Mouse (Mus musculus) c-Kit-positive CD71-positive TER-119-positive erythroid progenitor cells, embryonic 14.5 days (primary cell): ENCODE measurements at regions not wholly inside any gene's neighbourhood (a gene's known extent, or its start where the extent isn't known, plus 50 kb on each side); places are given as distances from the start of the nearest gene placed in this dataset.

ENCODE experiments used
- DNase-seq: peaks from one replicate; pipeline ENCODE4 v3.0.0-alpha.2; 2013; ENCODE audit warnings: low spot score

- DNase-seq = no peak
Measured at GRCm38 (mm10) chr1:169332165-169332564, 199.1 kb downstream of the Nuf2 start.

GRCm38 (mm10) chr1:169313241-169313640, 218.0 kb downstream of the Nuf2 start:
- DNase-seq = no peak

GRCm38 (mm10) chr1:169283440-169283839, 247.8 kb downstream of the Nuf2 start:
- no peak for DNase-seq

- no peak for DNase-seq
Measured at GRCm38 (mm10) chr1:169270750-169271149, 260.5 kb downstream of the Nuf2 start.

GRCm38 (mm10) chr1:169263984-169264660, 267.1 kb downstream of the Nuf2 start:
- no peak for DNase-seq

- DNase-seq = no peak
Measured at GRCm38 (mm10) chr1:169254250-169254937, 276.9 kb downstream of the Nuf2 start.

GRCm38 (mm10) chr1:169252189-169252588, 279.1 kb downstream of the Nuf2 start:
- DNase-seq = no peak

- DNase-seq = no peak
Measured at GRCm38 (mm10) chr1:169249021-169249420, 282.2 kb downstream of the Nuf2 start.

GRCm38 (mm10) chr1:169240377-169240776, 290.9 kb downstream of the Nuf2 start:
- DNase-seq = no peak

GRCm38 (mm10) chr1:169238671-169239090, 292.6 kb downstream of the Nuf2 start:
- DNase-seq = no peak

GRCm38 (mm10) chr1:169235276-169235681, 296.0 kb downstream of the Nuf2 start:
- DNase-seq = no peak

- no peak for DNase-seq
Measured at GRCm38 (mm10) chr1:169233368-169233767, 297.9 kb downstream of the Nuf2 start.

- DNase-seq = no peak
Measured at GRCm38 (mm10) chr1:169230097-169230496, 301.2 kb downstream of the Nuf2 start.

- no peak for DNase-seq
Measured at GRCm38 (mm10) chr1:169224431-169224830, 306.8 kb downstream of the Nuf2 start.

- no peak for DNase-seq
Measured at GRCm38 (mm10) chr1:169187658-169188057, 343.6 kb downstream of the Nuf2 start.

- no peak for DNase-seq
Measured at GRCm38 (mm10) chr1:169170405-169170804, 360.9 kb downstream of the Nuf2 start.

GRCm38 (mm10) chr1:169168033-169168432, 363.2 kb downstream of the Nuf2 start:
- DNase-seq = no peak

GRCm38 (mm10) chr1:169166041-169166850, 365.0 kb downstream of the Nuf2 start:
- no peak for DNase-seq

- no peak for DNase-seq
Measured at GRCm38 (mm10) chr1:169160858-169161257, 370.4 kb downstream of the Nuf2 start.

- no peak for DNase-seq
Measured at GRCm38 (mm10) chr1:169160220-169160619, 371.0 kb downstream of the Nuf2 start.

- DNase-seq = no peak
Measured at GRCm38 (mm10) chr1:169159786-169160185, 371.5 kb downstream of the Nuf2 start.

- DNase-seq = no peak
Measured at GRCm38 (mm10) chr1:169157496-169157895, 373.8 kb downstream of the Nuf2 start.

GRCm38 (mm10) chr1:169156875-169157274, 374.4 kb downstream of the Nuf2 start:
- DNase-seq = no peak
